Mouse (Mus musculus) lung, postnatal 0 days (tissue): ENCODE results near the gene Cdh26.

Experiments
- CTCF ChIP-seq: IDR thresholded peaks from 2 replicates; pipeline ENCODE4 v1.5.1; 2016; ENCODE audit warnings: antibody characterized with exemption, mild to moderate bottlenecking
- EP300 ChIP-seq: IDR thresholded peaks from 2 replicates; pipeline ENCODE4 v1.6.1; 2016; ENCODE audit warnings: antibody characterized with exemption, mild to moderate bottlenecking, control low read depth

DNA sequence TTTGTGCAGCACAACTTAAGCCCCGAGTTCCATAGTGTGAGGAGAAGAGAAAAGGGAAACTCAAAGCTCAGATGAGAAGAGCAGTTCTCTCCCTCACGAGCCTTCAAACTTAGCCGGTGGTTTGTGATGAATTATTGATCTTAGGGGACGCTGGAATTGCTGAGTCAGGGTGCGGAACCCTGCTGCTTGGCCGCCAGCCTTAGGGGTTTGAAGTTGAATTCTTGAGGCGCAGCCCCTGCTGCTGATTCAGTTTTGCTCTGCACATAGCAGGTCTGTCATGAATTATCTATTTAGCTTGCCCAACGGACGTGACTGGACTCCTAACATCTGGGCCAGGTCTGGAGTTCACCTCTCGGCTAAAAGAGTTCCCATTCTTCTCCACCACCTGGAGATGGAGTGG lies 53.1 kb downstream of the Cdh26 start:
- TF ChIP-seq CTCF (no peak), EP300 (no peak)
